ENCODE assay signal across 15 mouse cellular contexts in genomic region chr13:29638303-29638702, GRCm38 (mm10).
DNase-seq lines count a peak whose midpoint lies in the region; ATAC-seq and TF ChIP-seq lines count a peak whose summit lies in the region.
"Had no signal": no experiment of that assay in that cellular context is flagged by ENCODE, and none has a peak within 500 bp of the region (broad histone marks: within the 10 kb centered on the region; RNA-seq: fewer than 3 reads in every experiment).

No protein-coding gene starts in this region.

- no peak for TF ChIP-seq POLR2A in bone marrow macrophage, adult 2 months (IDR thresholded peaks at IDR 0.05; ENCODE audit: borderline replicate concordance, low read depth, low read length)

- H3K4me2 ChIP-seq in heart, embryonic 14.5 days (ENCODE audit: low read length): 0 out of 2 replicates have a peak overlapping the region, but pooled peaks have one; percentile 17
- H3K4me2 ChIP-seq in lung, postnatal 0 days (replicated peaks; ENCODE audit: low read depth, low read length): no peak overlapping the region
- no peak overlapping the region for H3K4me2 ChIP-seq in stomach, postnatal 0 days (replicated peaks; ENCODE audit: low read depth)

- peak overlapping the region; percentile 82 to 92 for H3K27ac ChIP-seq in heart, embryonic 14.5 days (replicated peaks in 1 of 2; ENCODE audit: control insufficient read depth in 1 of 2, insufficient read depth in 1 of 2, low read depth in 2 of 2, low read length in 2 of 2)
- 0 out of 2 replicates have a peak overlapping the region, but pooled peaks have one; percentile 16 for H3K27ac ChIP-seq in lung, postnatal 0 days (ENCODE audit: low read length)
- peak overlapping the region; percentile 94 for H3K27ac ChIP-seq in bone marrow macrophage, adult 2 months (ENCODE audit: insufficient read depth, low read depth, low read length)
- H3K27ac ChIP-seq in stomach, postnatal 0 days (replicated peaks): 0 out of 2 replicates have a peak overlapping the region, but pooled peaks have one; percentile 3
- H3K27ac ChIP-seq: hindbrain, postnatal 0 days had no signal

- TF ChIP-seq CTCF in lung, postnatal 0 days (IDR thresholded peaks at IDR 0.05): no peak
- no peak for TF ChIP-seq CTCF in bone marrow macrophage, adult 2 months (IDR thresholded peaks at IDR 0.05; ENCODE audit: low read depth, low read length)
- no peak for TF ChIP-seq CTCF in stomach, postnatal 0 days (IDR thresholded peaks at IDR 0.05; ENCODE audit: low read depth)

- no peaks in the 10 kb centered on the region for H3K9me3 ChIP-seq in heart, embryonic 14.5 days (ENCODE audit: control insufficient read depth, low read length)
- H3K9me3 ChIP-seq in lung, postnatal 0 days (ENCODE audit: low read length): no peaks in the 10 kb centered on the region
- no peaks in the 10 kb centered on the region for H3K9me3 ChIP-seq in stomach, postnatal 0 days (ENCODE audit: control insufficient read depth, low read length)
- H3K9me3 ChIP-seq: G1E had no signal

- peak overlapping the region; percentile 45; the same call in 1 of the 2 replicates for H3K9ac ChIP-seq in heart, embryonic 14.5 days (ENCODE audit: low read length)
- H3K9ac ChIP-seq in lung, postnatal 0 days (replicated peaks; ENCODE audit: low read depth): no peak overlapping the region
- no peak overlapping the region for H3K9ac ChIP-seq in stomach, postnatal 0 days (ENCODE audit: low read length)

- no peaks in the 10 kb centered on the region for H3K27me3 ChIP-seq in heart, embryonic 14.5 days (ENCODE audit: control insufficient read depth, insufficient read depth, low read length)
- no peaks in the 10 kb centered on the region for H3K27me3 ChIP-seq in lung, postnatal 0 days (replicated peaks; ENCODE audit: insufficient read depth, low read length)
- no peaks in the 10 kb centered on the region for H3K27me3 ChIP-seq in stomach, postnatal 0 days (ENCODE audit: control insufficient read depth, insufficient read depth, low read length)

- intact Hi-C loops in left cerebral cortex, postnatal 4 days (cut with DNase I): loop anchor here (10.0 kb wide), 1 partner anchor 166 kb away; no protein-coding TSS in a partner anchor

- H3K4me3 ChIP-seq in heart, embryonic 14.5 days (ENCODE audit: control insufficient read depth in 1 of 2, insufficient read depth in 1 of 2, low read depth in 1 of 2, low read length in 2 of 2): no peak overlapping the region
- H3K4me3 ChIP-seq in lung, postnatal 0 days (ENCODE audit: low read depth, low read length): no peak overlapping the region
- H3K4me3 ChIP-seq in bone marrow macrophage, adult 2 months (ENCODE audit: insufficient read depth, low read length): no peak overlapping the region
- no peak overlapping the region for H3K4me3 ChIP-seq in stomach, postnatal 0 days (ENCODE audit: low read depth, low read length)

- H3K36me3 ChIP-seq in heart, embryonic 14.5 days (ENCODE audit: control insufficient read depth, insufficient read depth, low read length): no peaks in the 10 kb centered on the region
- H3K36me3 ChIP-seq in lung, postnatal 0 days (ENCODE audit: insufficient read depth, low read length): no peaks in the 10 kb centered on the region
- no peaks in the 10 kb centered on the region for H3K36me3 ChIP-seq in stomach, postnatal 0 days (ENCODE audit: control insufficient read depth, insufficient read depth, low read length)

- no peak for TF ChIP-seq EP300 in lung, postnatal 0 days (IDR thresholded peaks at IDR 0.05)
- no peak for TF ChIP-seq EP300 in stomach, postnatal 0 days (optimal IDR thresholded peaks at IDR 0.05)

- no peak for DNase-seq in heart, adult 11 months
- no peak for DNase-seq in lung, postnatal 0 days (ENCODE audit: low spot score)
- DNase-seq in lung, postnatal 10 days: no peak
- DNase-seq in stomach, postnatal 0 days (ENCODE audit: low spot score): no peak
- DNase-seq in left cerebral cortex, postnatal 4 days: no peak
- DNase-seq: layer of hippocampus, adult 9-11 months; lung, adult 2 months; right cerebral cortex, postnatal 14 days; thymus, postnatal 14 days had no signal

- H3K4me1 ChIP-seq in heart, embryonic 14.5 days (ENCODE audit: control insufficient read depth in 2 of 2, insufficient read depth in 2 of 2, low read length in 2 of 2): peaks cover 9 to 13% of the 10 kb centered on the region in 2 experiments
- H3K4me1 ChIP-seq in lung, postnatal 0 days (ENCODE audit: insufficient read depth, low read depth, low read length): peaks cover 6% of the 10 kb centered on the region; the same call in 1 of the 2 replicates
- peaks cover 59% of the 10 kb centered on the region for H3K4me1 ChIP-seq in bone marrow macrophage, adult 2 months (ENCODE audit: control insufficient read depth, insufficient read depth, low read length)
- H3K4me1 ChIP-seq in stomach, postnatal 0 days (replicated peaks; ENCODE audit: control insufficient read depth, insufficient read depth): 0 out of 2 replicates have a peak, but pooled peaks cover 3% of the 10 kb centered on the region

- 0 out of 2 replicates have a peak, but pooled peaks have one; percentile 32 for ATAC-seq in heart, embryonic 14.5 days (ENCODE audit: insufficient number of reproducible peaks, insufficient read depth, low FRiP score, low read depth)
- no peak for ATAC-seq in lung, postnatal 0 days
- ATAC-seq in stomach, postnatal 0 days (ENCODE audit: low FRiP score, low TSS enrichment): no peak
- ATAC-seq: forebrain, embryonic 16.5 days; hindbrain, postnatal 0 days; midbrain, embryonic 16.5 days had no signal

- WGBS in heart, embryonic 14.5 days: 79% methylated on average over 4 of the region's 4 CpGs
- 75% methylated on average over 4 of the region's 4 CpGs for WGBS in lung, postnatal 0 days
- WGBS in stomach, postnatal 0 days: 65% methylated on average over 4 of the region's 4 CpGs

Comparison
In these comparisons a context has a peak if more than half of its experiments do, and no peak if none do; other contexts are left out.
1. H3K27ac ChIP-seq: peak in every context shown above with its lines; median percentile 94 in bone marrow macrophage, adult 2 months; 87 in heart, embryonic 14.5 days; 16 in lung, postnatal 0 days; 3 in stomach, postnatal 0 days.